Mouse (Mus musculus) naive thymus-derived CD4-positive, alpha-beta T cell, adult 5 months (primary cell): Measurements from ENCODE around the gene Rhox10. TPM values are rescaled to one million over a fixed set of nuclear protein-coding genes. Genes with fewer than 3 reads are reported as not detected.

Experiments used
- polyA plus RNA-seq: library from polyadenylated mRNA; unstranded; fragments of 100-300 nt; shearing (Covaris generic); gene quantifications from one replicate; pipeline ENCODE4 v1.2.1, GENCODE M21; 2017

The Rhox10 gene
- polyA plus RNA-seq: not detected

GRCm38 (mm10) chrX:38066175-38066574, at the start of gene Rhox10:
Rhox10 (plus strand) TSS chrX:38066475.

GRCm38 (mm10) chrX:38018597-38018996, 47.7 kb upstream of the Rhox10 start, which contains the start of gene Btg1-ps1:
Btg1-ps1 (minus strand) TSS chrX:38018815.

GRCm38 (mm10) chrX:38043014-38043413, 23.3 kb upstream of the Rhox10 start, which contains the start of gene Btg1-ps2:
Btg1-ps2 (minus strand) TSS chrX:38043114.

GRCm38 (mm10) chrX:38085041-38085440, 18.8 kb downstream of the Rhox10 start, which contains the start of gene Rhox11:
Rhox11 (minus strand) TSS chrX:38085141.

GRCm38 (mm10) chrX:38110807-38111206, 44.5 kb downstream of the Rhox10 start, which contains the start of gene Rhox12:
Rhox12 (minus strand) TSS chrX:38110907.

GRCm38 (mm10) chrX:38120982-38121381, 54.7 kb downstream of the Rhox10 start, which contains the start of gene Rhox13:
Rhox13 (plus strand) TSS chrX:38121219.

Other genes with a start within 250 kb of the Rhox10 start
- not detected for gene Rhox6, start 239.6 kb upstream of the Rhox10 start, polyA plus RNA-seq
- not detected for gene Rhox7a, start 234.8 kb upstream of the Rhox10 start, polyA plus RNA-seq
- not detected for gene Rhox8, start 187.5 kb upstream of the Rhox10 start, polyA plus RNA-seq
- not detected for gene Rhox7b, start 169.2 kb upstream of the Rhox10 start, polyA plus RNA-seq
- gene Rhox9, start 164.7 kb upstream of the Rhox10 start, polyA plus RNA-seq: not detected
- not detected for gene Btg1-ps1, start 47.7 kb upstream of the Rhox10 start, polyA plus RNA-seq
- not detected for gene Btg1-ps2, start 23.4 kb upstream of the Rhox10 start, polyA plus RNA-seq
- gene Rhox11, start 18.7 kb downstream of the Rhox10 start, polyA plus RNA-seq: not detected
- gene Rhox12, start 44.4 kb downstream of the Rhox10 start, polyA plus RNA-seq: not detected
- not detected for gene Rhox13, start 54.7 kb downstream of the Rhox10 start, polyA plus RNA-seq
- 1.7 TPM for gene Zbtb33, start 123.3 kb downstream of the Rhox10 start, polyA plus RNA-seq
- gene Tmem255a, start 186.0 kb downstream of the Rhox10 start, polyA plus RNA-seq: 0.10 TPM
- not detected for gene Atp1b4, start 249.7 kb downstream of the Rhox10 start, polyA plus RNA-seq